Mouse (Mus musculus) kidney, adult 8-10 months (tissue): ENCODE data around the gene Med12l.
A peak's percentile ranks its signal among the peaks of the same experiment; 100 is the strongest.

Experiments
- DNase-seq, 2 experiments: peaks; one replicate each; pipeline ENCODE4 v3.0.0; 2022

The Med12l gene

GRCm38 (mm10) chr3:59141507-59142305 is 136.1 kb downstream of the Med12l start:
- DNase-seq, result no peak

- DNase-seq, result no peak
These were observed 139.6 kb downstream of the Med12l start for GRCm38 (mm10) chr3:59145194-59145593.

GRCm38 (mm10) chr3:59149646-59150045 is 144.0 kb downstream of the Med12l start:
- DNase-seq, result no peak

- no peak for DNase-seq
These were observed 145.0 kb downstream of the Med12l start for GRCm38 (mm10) chr3:59150624-59151023.

GRCm38 (mm10) chr3:59153424-59153823 is 147.8 kb downstream of the Med12l start, which contains the start of gene P2ry14:
P2ry14 (minus strand) TSS chr3:59153618.
- no peak for DNase-seq

GRCm38 (mm10) chr3:59154888-59155287 is 149.3 kb downstream of the Med12l start:
- no peak for DNase-seq

- DNase-seq, result no peak
These were observed 149.8 kb downstream of the Med12l start for GRCm38 (mm10) chr3:59155404-59155803.

- DNase-seq, result no peak
These were observed 151.4 kb downstream of the Med12l start for GRCm38 (mm10) chr3:59157048-59157447.

- DNase-seq, result no peak
These were observed 154.8 kb downstream of the Med12l start for GRCm38 (mm10) chr3:59160465-59160864.

- DNase-seq, result no peak
These were observed 161.9 kb downstream of the Med12l start for GRCm38 (mm10) chr3:59167417-59168054.

- no peak for DNase-seq
These were observed 162.9 kb downstream of the Med12l start for GRCm38 (mm10) chr3:59168476-59168875.

- DNase-seq, result no peak
These were observed 163.6 kb downstream of the Med12l start for GRCm38 (mm10) chr3:59169215-59169614.

- no peak for DNase-seq
These were observed 164.4 kb downstream of the Med12l start for GRCm38 (mm10) chr3:59169921-59170627.

GRCm38 (mm10) chr3:59174426-59175154 is 169.0 kb downstream of the Med12l start:
- no peak for DNase-seq

- peak; percentile 4 to 31 for DNase-seq
These were observed 169.6 kb downstream of the Med12l start for GRCm38 (mm10) chr3:59175234-59175633.

GRCm38 (mm10) chr3:59176871-59177270 is 171.2 kb downstream of the Med12l start:
- DNase-seq, result no peak

GRCm38 (mm10) chr3:59181134-59181533 is 175.5 kb downstream of the Med12l start:
- DNase-seq, result no peak

GRCm38 (mm10) chr3:59182129-59182528 is 176.5 kb downstream of the Med12l start:
- no peak for DNase-seq

- no peak for DNase-seq
These were observed 180.0 kb downstream of the Med12l start for GRCm38 (mm10) chr3:59185662-59186061.

GRCm38 (mm10) chr3:59187336-59187735 is 181.7 kb downstream of the Med12l start:
- no peak for DNase-seq

- no peak for DNase-seq
These were observed 186.0 kb downstream of the Med12l start for GRCm38 (mm10) chr3:59191674-59192073.

GRCm38 (mm10) chr3:59194099-59194498 is 188.5 kb downstream of the Med12l start:
- DNase-seq, result no peak

- DNase-seq, result no peak
These were observed 189.3 kb downstream of the Med12l start, which contains the start of gene Gpr87 for GRCm38 (mm10) chr3:59194938-59195337. Gpr87 (minus strand) TSS chr3:59195104.
